Mouse (Mus musculus) c-Kit-positive CD71-negative TER-119-negative erythroid progenitor cells, embryonic 14.5 days (primary cell): ENCODE data around the gene Lsm11.
A peak's percentile ranks its signal among the peaks of the same experiment; 100 is the strongest.

Source experiments
- DNase-seq: peaks from one replicate; pipeline ENCODE4 v3.0.0-alpha.2; 2013; ENCODE audit warnings: low read depth

Lsm11 gene

DNA sequence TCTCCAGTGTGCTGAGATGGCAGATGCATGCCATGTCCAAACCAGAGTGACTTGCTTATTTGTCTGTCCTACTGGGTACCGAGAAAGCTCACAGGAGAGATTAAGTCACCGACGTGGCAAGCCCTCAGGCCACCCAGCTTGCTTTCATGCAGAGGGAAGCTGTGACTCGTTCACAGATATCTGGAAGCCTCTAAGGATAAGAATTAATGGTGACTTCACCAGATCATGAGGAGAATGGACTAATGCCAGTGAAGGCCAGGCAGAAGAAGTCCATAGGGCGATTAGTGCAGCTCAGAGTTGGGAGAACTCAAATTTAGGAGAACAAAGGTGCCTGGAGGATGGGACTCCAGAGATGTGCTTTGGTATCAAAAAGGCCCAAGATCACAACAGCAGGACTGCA is 17.3 kb downstream of the Lsm11 start:
- no peak for DNase-seq

- peak; percentile 77 for DNase-seq
These were observed 18.1 kb downstream of the Lsm11 start for GRCm38 (mm10) chr11:45926640-45927082.

GRCm38 (mm10) chr11:45925436-45925835 is 19.3 kb downstream of the Lsm11 start:
- DNase-seq = no peak

DNA sequence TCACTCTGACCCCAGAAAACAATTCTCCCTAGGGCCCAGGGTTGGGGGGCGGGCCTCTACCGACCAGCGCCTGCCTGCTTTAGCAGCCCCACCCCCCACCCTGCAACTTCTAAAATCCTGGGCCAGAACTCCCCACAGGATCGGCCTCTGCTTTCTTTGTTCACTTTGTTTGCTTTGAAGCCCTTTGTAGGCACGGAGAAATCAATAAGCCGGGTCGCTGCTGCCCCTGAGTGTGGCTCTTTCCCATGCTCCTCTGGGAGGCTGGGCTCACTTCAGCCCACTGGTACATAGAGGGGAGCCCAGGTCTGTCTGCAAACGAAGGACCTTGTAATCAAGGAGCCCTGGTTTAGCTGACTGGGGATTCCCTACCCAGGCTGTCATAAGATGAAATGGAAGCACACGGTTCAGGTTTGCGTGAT is 23.2 kb downstream of the Lsm11 start:
- no peak for DNase-seq

DNA sequence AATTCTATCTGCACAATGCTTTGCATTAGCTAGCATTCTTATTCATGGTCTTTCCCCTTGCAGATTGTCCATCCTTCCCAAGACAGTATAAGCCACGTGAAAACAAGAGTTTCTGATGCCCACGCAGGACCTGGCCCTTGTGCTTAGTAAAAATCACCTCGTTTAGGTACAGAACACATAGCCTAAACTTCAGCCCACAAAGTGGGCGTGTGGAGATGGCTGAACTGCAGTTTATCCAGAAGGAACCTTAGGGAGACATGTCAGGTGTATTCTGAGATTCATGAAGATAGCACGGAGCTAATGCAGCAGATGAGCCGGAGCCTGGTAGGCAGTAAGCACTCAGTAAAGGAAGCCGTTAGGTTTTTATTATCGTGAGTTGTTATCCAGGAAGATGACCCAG is 23.7 kb downstream of the Lsm11 start:
- DNase-seq = no peak

- no peak for DNase-seq
These were observed 25.9 kb downstream of the Lsm11 start for GRCm38 (mm10) chr11:45918836-45919235.

DNA sequence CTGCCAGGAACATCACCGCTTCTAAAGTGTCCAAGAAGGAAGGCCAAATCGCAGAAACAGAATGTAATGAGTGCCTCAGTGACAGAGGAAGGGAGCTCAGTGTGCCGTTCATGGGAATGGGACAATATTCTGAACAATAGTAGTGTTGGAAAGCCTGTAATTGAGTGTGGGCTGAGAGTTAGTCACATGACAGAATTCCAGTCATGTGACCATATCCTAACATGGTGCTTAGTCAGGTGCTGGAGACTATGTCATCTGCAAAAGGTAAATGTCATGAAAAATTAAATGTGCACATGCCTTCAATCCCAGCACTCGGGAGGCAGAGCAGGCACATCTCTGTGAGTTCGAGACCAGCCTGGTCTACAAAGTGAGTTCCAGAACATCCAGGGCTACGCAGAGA is 26.7 kb downstream of the Lsm11 start:
- no peak for DNase-seq

GRCm38 (mm10) chr11:45916196-45916595 is 28.5 kb downstream of the Lsm11 start:
- DNase-seq = no peak

DNA sequence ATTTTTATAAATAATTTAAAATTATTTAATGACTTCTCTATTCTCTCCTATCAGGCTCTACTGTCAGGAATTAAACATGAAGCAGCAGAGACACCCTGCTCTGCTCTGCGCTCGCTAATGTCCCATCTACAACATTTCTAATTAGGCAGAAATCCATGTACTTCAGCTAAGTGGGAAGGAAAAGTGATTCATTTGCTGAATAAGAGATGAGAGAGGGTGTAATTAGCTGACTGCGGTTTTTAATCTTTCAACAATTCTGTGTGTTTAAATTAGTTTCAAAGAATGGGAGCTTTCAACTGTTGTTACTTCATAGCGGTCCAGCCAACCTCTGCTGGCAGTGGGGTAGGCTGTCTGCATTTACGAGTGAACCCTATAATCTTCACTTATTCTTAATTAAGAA is 34.0 kb downstream of the Lsm11 start:
- DNase-seq = no peak

DNA sequence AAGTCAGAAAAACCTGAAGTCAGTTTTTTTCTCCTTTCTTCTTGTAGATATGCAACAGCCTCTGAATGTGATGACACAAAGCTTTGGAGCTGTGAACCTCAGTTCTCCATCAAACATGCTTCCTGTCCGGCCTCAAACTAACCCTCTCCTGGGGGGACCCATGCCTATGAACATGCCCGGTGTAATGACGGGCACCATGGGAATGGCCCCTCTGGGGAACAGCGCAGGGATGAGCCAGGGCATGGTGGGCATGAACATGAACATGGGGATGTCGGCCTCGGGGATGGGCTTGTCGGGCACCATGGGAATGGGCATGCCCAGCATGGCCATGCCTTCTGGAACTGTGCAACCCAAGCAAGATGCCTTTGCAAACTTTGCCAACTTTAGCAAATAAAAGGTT is 35.8 kb downstream of the Lsm11 start:
- DNase-seq = no peak

- no peak for DNase-seq
These were observed 36.7 kb downstream of the Lsm11 start for GRCm38 (mm10) chr11:45908070-45908469.

DNA sequence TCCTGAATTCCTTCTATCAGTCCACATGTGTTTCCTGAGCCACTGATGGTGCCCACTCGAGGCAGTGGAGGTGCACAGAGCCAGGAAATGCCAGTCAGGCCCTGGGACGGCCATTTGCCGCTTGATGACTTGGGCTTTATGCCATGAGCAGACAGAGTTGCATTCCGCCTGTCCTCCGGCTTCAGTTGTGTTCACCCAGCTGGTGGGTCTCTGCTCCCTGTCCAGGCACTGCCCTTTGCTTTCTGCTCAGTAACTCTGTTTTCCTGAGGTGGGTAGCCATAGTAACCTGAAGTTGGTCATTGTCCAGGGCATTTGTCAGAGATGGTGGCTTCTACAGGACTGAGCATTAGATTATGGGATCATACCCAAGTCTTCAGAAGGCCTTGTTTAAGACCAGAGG is 37.4 kb downstream of the Lsm11 start:
- DNase-seq = no peak

- DNase-seq = no peak
These were observed 38.5 kb downstream of the Lsm11 start for GRCm38 (mm10) chr11:45906109-45906786.

DNA sequence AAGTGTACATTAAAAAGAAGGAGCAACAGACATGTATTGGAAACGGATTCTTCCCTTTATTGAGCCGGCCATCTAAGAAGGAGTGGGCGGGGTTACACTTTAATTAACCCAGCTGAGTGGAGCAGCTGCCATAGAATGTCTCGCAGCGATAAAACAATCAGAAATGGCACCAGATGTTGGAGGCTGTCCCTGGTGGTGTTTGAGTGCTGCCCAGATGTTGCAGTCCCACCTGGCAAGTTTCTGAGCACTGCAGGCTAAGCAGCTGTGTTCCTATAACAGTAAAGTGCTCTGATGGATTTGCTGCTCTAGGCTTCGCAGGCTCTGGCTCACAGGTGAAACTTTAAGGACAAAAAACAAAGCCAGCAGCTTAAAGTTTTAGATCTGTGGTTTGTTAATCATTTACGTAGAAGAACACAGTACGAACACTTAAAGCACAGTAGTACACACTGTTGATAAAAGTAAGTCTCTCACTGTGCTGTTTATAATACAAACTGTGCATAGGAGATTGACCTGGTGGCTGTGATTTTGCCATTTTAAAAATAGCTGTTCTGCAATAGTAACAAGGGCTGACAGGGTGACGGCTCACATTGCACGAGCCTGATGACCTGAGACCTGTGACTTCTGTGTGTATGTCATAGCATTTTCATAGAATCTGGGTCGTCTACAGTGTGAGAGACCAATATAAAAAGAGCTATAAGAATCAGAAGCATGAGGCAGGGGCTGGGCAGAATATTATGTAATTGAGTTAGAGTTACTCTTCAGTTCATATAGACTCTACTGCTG is 44.3 kb downstream of the Lsm11 start:
- DNase-seq = no peak

GRCm38 (mm10) chr11:45897392-45897791 is 47.3 kb downstream of the Lsm11 start:
- no peak for DNase-seq

DNA sequence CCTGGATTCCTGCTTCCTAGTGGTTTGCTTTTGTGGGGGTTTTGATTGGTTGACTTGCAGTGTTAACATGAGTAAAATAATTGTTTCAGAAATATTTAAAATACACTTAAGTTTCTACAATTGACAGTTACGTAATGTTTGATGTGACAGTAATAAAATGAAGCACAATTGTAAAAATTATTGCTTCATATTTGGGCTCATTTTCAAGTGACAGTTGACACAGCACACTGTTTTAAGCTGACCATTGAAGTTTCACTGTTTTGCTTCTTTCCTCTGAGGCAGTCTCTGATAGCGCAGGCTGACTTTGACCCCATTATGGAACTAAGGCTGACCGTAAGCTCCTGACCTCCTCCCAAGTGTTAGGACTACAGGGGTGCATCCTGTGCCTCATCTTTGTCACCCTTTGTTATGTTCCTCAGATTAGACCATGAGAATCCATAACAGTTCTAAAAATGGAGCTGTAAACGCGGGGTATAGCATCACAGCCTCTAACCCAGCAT is 51.8 kb downstream of the Lsm11 start:
- no peak for DNase-seq

- no peak for DNase-seq
These were observed 54.3 kb downstream of the Lsm11 start for GRCm38 (mm10) chr11:45890423-45890822.

GRCm38 (mm10) chr11:45889981-45890380 is 54.8 kb downstream of the Lsm11 start:
- no peak for DNase-seq

DNA sequence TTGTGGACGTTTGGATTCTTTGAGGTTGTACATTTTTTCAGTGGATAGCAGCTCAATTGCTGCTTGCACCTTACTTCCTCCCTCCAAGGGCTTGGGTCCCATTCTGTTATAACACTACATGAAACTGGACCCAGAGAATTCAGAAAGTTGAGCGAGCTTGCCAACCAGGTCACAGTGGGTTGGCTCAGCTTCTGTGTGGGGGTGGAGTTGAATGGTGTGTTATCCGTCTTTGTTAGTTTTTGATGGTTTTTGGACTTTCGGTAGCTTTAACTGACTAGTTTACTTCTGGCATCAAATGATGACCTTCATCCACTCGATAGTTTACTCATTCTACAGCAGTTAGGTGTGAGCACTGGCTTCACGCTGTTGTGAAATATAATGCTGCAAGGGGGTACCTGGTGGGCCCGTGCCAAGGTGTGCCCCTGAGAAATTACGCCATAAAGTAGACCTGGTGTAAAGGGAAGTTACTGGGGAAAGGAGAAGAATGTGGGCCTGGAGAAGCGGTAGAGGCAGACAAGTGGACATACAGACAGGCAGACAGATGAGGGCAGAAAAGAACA is 56.2 kb downstream of the Lsm11 start:
- no peak for DNase-seq

GRCm38 (mm10) chr11:45886596-45886995 is 58.1 kb downstream of the Lsm11 start:
- no peak for DNase-seq

GRCm38 (mm10) chr11:45885606-45886230 is 59.0 kb downstream of the Lsm11 start:
- DNase-seq = no peak

- peak; percentile 42 for DNase-seq
These were observed 60.7 kb downstream of the Lsm11 start for GRCm38 (mm10) chr11:45884029-45884428.
